Mouse (Mus musculus) MEL (cell line): ENCODE measurements at regions not wholly inside any gene's neighbourhood (a gene's known extent, or its start where the extent isn't known, plus 50 kb on each side); places are given as distances from the start of the nearest gene placed in this dataset.

Experiments used
- DNase-seq: peaks from one replicate; pipeline ENCODE4 v3.0.0; 2011; ENCODE audit warnings: low read depth, low spot score
- H3K27ac ChIP-seq: 2 replicates; pipeline ENCODE4 v1.5.1; 2012; ENCODE audit warnings: low read depth, mild to moderate bottlenecking, control low read depth, low read length, moderate library complexity; ENCODE audit not compliant: control insufficient read depth
- H3K27me3 ChIP-seq, 2 experiments: fragments of 150-350 bp in 1 of 2; sonication (generic) in 1 of 2; 2 replicates each; pipeline ENCODE4 v1.6.1; 2012; ENCODE audit warnings: low read length in 2 of 2, mild to moderate bottlenecking in 2 of 2, improper control_type of control experiment in 1 of 2, moderate library complexity in 1 of 2; ENCODE audit not compliant: insufficient read depth in 2 of 2, control insufficient read depth in 1 of 2
- H3K36me3 ChIP-seq, 2 experiments: 2 replicates each; pipeline ENCODE4 v1.6.1; 2012 to 2014; ENCODE audit warnings: low read length in 2 of 2, improper control_type of control experiment in 1 of 2, inconsistent platforms in 1 of 2, mild to moderate bottlenecking in 1 of 2; ENCODE audit not compliant: insufficient read depth in 2 of 2, control insufficient read depth in 1 of 2
- H3K4me1 ChIP-seq, 2 experiments: fragments of 150-350 bp in 1 of 2; sonication (generic) in 1 of 2; 2 replicates each; pipeline ENCODE4 v1.6.1; 2012; ENCODE audit warnings: low read length in 2 of 2, improper control_type of control experiment in 1 of 2, mild to moderate bottlenecking in 1 of 2; ENCODE audit not compliant: insufficient read depth in 2 of 2, control insufficient read depth in 1 of 2
- H3K4me3 ChIP-seq, 2 experiments: fragments of 150-350 bp in 1 of 2; sonication (generic) in 1 of 2; 2 replicates each; pipeline ENCODE4 v1.5.1; 2012; ENCODE audit warnings: low read depth in 2 of 2, low read length in 2 of 2, mild to moderate bottlenecking in 2 of 2, moderate library complexity in 2 of 2, control low read depth in 1 of 2, improper control_type of control experiment in 1 of 2; ENCODE audit not compliant: control insufficient read depth in 1 of 2, insufficient read depth in 1 of 2
- H3K79me2 ChIP-seq: 2 replicates; pipeline ENCODE4 v1.6.1; 2012; ENCODE audit warnings: mild to moderate bottlenecking, low read length, moderate library complexity; ENCODE audit not compliant: control insufficient read depth, poor library complexity, insufficient read depth
- H3K9ac ChIP-seq: 2 replicates; pipeline ENCODE4 v1.6.1; 2012; ENCODE audit warnings: low read depth, mild to moderate bottlenecking, control low read depth, low read length, moderate library complexity; ENCODE audit not compliant: control insufficient read depth, poor library complexity, severe bottlenecking
- H3K9me3 ChIP-seq: fragments of 150-350 bp; sonication (generic); replicated peaks from 2 replicates; pipeline ENCODE4 v1.6.1; 2012; ENCODE audit warnings: mild to moderate bottlenecking, low read length, improper control_type of control experiment, moderate library complexity; ENCODE audit not compliant: insufficient read depth
- CHD1 ChIP-seq: IDR thresholded peaks from 2 replicates; pipeline ENCODE4 v1.6.1; 2012; ENCODE audit warnings: low read depth, mild to moderate bottlenecking, inconsistent platforms, low read length, improper control_type of control experiment
- ETS1 ChIP-seq: IDR thresholded peaks from 2 replicates; pipeline ENCODE4 v1.6.1; 2012; ENCODE audit warnings: low read depth, mild to moderate bottlenecking, inconsistent platforms, low read length, improper control_type of control experiment, moderate library complexity
- GABPA ChIP-seq: IDR thresholded peaks from 2 replicates; pipeline ENCODE4 v1.6.1; 2012; ENCODE audit warnings: low read depth, mild to moderate bottlenecking, inconsistent platforms, low read length, improper control_type of control experiment, moderate library complexity
- GATA1 ChIP-seq: IDR thresholded peaks from 2 replicates; pipeline ENCODE4 v1.6.1; 2011; ENCODE audit warnings: low read depth, low read length, improper control_type of control experiment
- HCFC1 ChIP-seq: IDR thresholded peaks from 2 replicates; pipeline ENCODE4 v1.6.1; 2012; ENCODE audit warnings: low read depth, mild to moderate bottlenecking, inconsistent platforms, low read length, improper control_type of control experiment, moderate library complexity
- MAFK ChIP-seq: IDR thresholded peaks from 2 replicates; pipeline ENCODE4 v1.6.1; 2011; ENCODE audit warnings: low read depth, mild to moderate bottlenecking, low read length, improper control_type of control experiment, borderline replicate concordance
- MAX ChIP-seq: IDR thresholded peaks from 2 replicates; pipeline ENCODE4 v1.6.1; 2011; ENCODE audit warnings: low read length, improper control_type of control experiment
- MAZ ChIP-seq: IDR thresholded peaks from 2 replicates; pipeline ENCODE4 v1.6.1; 2012; ENCODE audit warnings: low read depth, mild to moderate bottlenecking, inconsistent platforms, low read length, improper control_type of control experiment
- MYB ChIP-seq: IDR thresholded peaks from 2 replicates; pipeline ENCODE4 v1.6.1; 2011; ENCODE audit warnings: mild to moderate bottlenecking, low read depth, low read length, improper control_type of control experiment
- MYC ChIP-seq: IDR thresholded peaks from 2 replicates; pipeline ENCODE4 v1.6.1; 2011; ENCODE audit warnings: low read depth, mild to moderate bottlenecking, low read length, improper control_type of control experiment, moderate library complexity
- NELFE ChIP-seq: IDR thresholded peaks from 2 replicates; pipeline ENCODE4 v1.6.1; 2011; ENCODE audit warnings: low read depth, low read length, improper control_type of control experiment
- POLR2A ChIP-seq, 2 experiments: IDR thresholded peaks; 2 replicates each; pipeline ENCODE4 v1.6.1; 2011 to 2012; ENCODE audit warnings: low read length in 2 of 2, mild to moderate bottlenecking in 2 of 2, control low read depth in 1 of 2, improper control_type of control experiment in 1 of 2, low read depth in 1 of 2, moderate library complexity in 1 of 2; ENCODE audit not compliant: control insufficient read depth in 1 of 2, insufficient read depth in 1 of 2, poor library complexity in 1 of 2
- POLR2AphosphoS2 ChIP-seq: IDR thresholded peaks from 2 replicates; pipeline ENCODE4 v1.6.1; 2011; ENCODE audit warnings: low read length, improper control_type of control experiment
- SIN3A ChIP-seq: IDR thresholded peaks from 2 replicates; pipeline ENCODE4 v1.6.1; 2012; ENCODE audit warnings: low read length, improper control_type of control experiment, inconsistent platforms
- SMC3 ChIP-seq: IDR thresholded peaks from 2 replicates; pipeline ENCODE4 v1.6.1; 2011; ENCODE audit warnings: low read depth, low read length, improper control_type of control experiment
- TAL1 ChIP-seq: IDR thresholded peaks from 2 replicates; pipeline ENCODE4 v1.6.1; 2012; ENCODE audit warnings: mild to moderate bottlenecking, inconsistent platforms, low read length, moderate library complexity, mixed read lengths
- TCF12 ChIP-seq: IDR thresholded peaks from 2 replicates; pipeline ENCODE4 v1.6.1; 2014; ENCODE audit warnings: low read depth, mild to moderate bottlenecking, inconsistent platforms, low read length, improper control_type of control experiment, moderate library complexity
- UBTF ChIP-seq: IDR thresholded peaks from 2 replicates; pipeline ENCODE4 v1.6.1; 2012; ENCODE audit warnings: low read depth, mild to moderate bottlenecking, inconsistent platforms, low read length, improper control_type of control experiment, moderate library complexity, borderline replicate concordance; ENCODE audit not compliant: insufficient read depth
- USF1 ChIP-seq: IDR thresholded peaks from 2 replicates; pipeline ENCODE4 v1.6.1; 2014; ENCODE audit warnings: low read depth, mild to moderate bottlenecking, inconsistent platforms, low read length, improper control_type of control experiment, moderate library complexity
- USF2 ChIP-seq, 2 experiments: IDR thresholded peaks; 2 replicates each; pipeline ENCODE4 v1.6.1; 2011 to 2012; ENCODE audit warnings: improper control_type of control experiment in 2 of 2, low read length in 2 of 2, borderline replicate concordance in 1 of 2, inconsistent platforms in 1 of 2, low read depth in 1 of 2, mild to moderate bottlenecking in 1 of 2; ENCODE audit not compliant: insufficient read depth in 1 of 2
- ZKSCAN1 ChIP-seq: IDR thresholded peaks from 2 replicates; pipeline ENCODE4 v1.6.1; 2012; ENCODE audit warnings: low read depth, mild to moderate bottlenecking, inconsistent platforms, low read length, improper control_type of control experiment, moderate library complexity
- ZMIZ1 ChIP-seq: IDR thresholded peaks from 2 replicates; pipeline ENCODE4 v1.6.1; 2012; ENCODE audit warnings: low read depth, mild to moderate bottlenecking, inconsistent platforms, low read length, improper control_type of control experiment, moderate library complexity
- ZNF384 ChIP-seq: IDR thresholded peaks from 2 replicates; pipeline ENCODE4 v1.6.1; 2012; ENCODE audit warnings: low read depth, mild to moderate bottlenecking, inconsistent platforms, low read length, improper control_type of control experiment

GRCm38 (mm10) chr11:43958976-43959315 lies 57.9 kb upstream of the Adra1b start:
- DNase-seq = no peak
- H3K27ac ChIP-seq = no peak overlapping the region
- no peaks in the 10 kb centered on the region for H3K9me3 ChIP-seq
- H3K79me2 ChIP-seq = no peaks in the 10 kb centered on the region
- H3K36me3 ChIP-seq = no peaks in the 10 kb centered on the region
- TF ChIP-seq USF1 = no peak
- H3K4me1 ChIP-seq = no peaks in the 10 kb centered on the region
- H3K27me3 ChIP-seq = no peaks in the 10 kb centered on the region; a peak in 1 of 4 replicates
- H3K9ac ChIP-seq = no peak overlapping the region
- no peak overlapping the region for H3K4me3 ChIP-seq

- no peak overlapping the region for H3K9ac ChIP-seq
- H3K4me3 ChIP-seq = no peak overlapping the region
- H3K4me1 ChIP-seq = no peaks in the 10 kb centered on the region
- H3K79me2 ChIP-seq = no peaks in the 10 kb centered on the region
- H3K9me3 ChIP-seq = no peaks in the 10 kb centered on the region
- DNase-seq = no peak
- H3K27me3 ChIP-seq = no peaks in the 10 kb centered on the region; a peak in 1 of 4 replicates
- TF ChIP-seq ZMIZ1 (no peak), CHD1 (no peak), POLR2A (IDR thresholded peaks at IDR 0.05; ENCODE audit: control insufficient read depth in 1 of 2, insufficient read depth in 1 of 2, low read depth in 1 of 2, low read length in 2 of 2, poor library complexity in 1 of 2) (no peak), POLR2AphosphoS2 (no peak), MYC (no peak), MAX (no peak), MAZ (no peak), SIN3A (no peak)
- no peak overlapping the region for H3K27ac ChIP-seq
- H3K36me3 ChIP-seq = no peaks in the 10 kb centered on the region
Measured at GRCm38 (mm10) chr11:43960348-43961105, 59.5 kb upstream of the Adra1b start.

- Histone ChIP-seq H3K9me3 (no peaks in the 10 kb centered on the region), H3K79me2 (no peaks in the 10 kb centered on the region)
Measured at GRCm38 (mm10) chr11:43961398-43962070, 60.5 kb upstream of the Adra1b start.

More at GRCm38 (mm10) chr11:43961398-43962070, 60.5 kb upstream of the Adra1b start:
- Histone ChIP-seq H3K4me3 (no peak overlapping the region), H3K36me3 (no peaks in the 10 kb centered on the region), H3K27ac (no peak overlapping the region), H3K9ac (no peak overlapping the region), H3K4me1 (no peaks in the 10 kb centered on the region), H3K27me3 (no peaks in the 10 kb centered on the region; a peak in 1 of 4 replicates)
- TF ChIP-seq ZNF384 (no peak), MYB (no peak), USF2 (IDR thresholded peaks at IDR 0.05; ENCODE audit: borderline replicate concordance in 1 of 2, insufficient read depth in 1 of 2, low read depth in 1 of 2, low read length in 2 of 2) (no peak), TCF12 (no peak), POLR2AphosphoS2 (no peak), CHD1 (no peak), GABPA (no peak), TAL1 (no peak), HCFC1 (no peak), MAFK (no peak), ETS1 (no peak), MAX (no peak), ZKSCAN1 (no peak), NELFE (no peak), ZMIZ1 (no peak), MAZ (no peak), GATA1 (no peak), UBTF (no peak), SMC3 (no peak)
- DNase-seq = no peak
